Mouse (Mus musculus) testis, postnatal 10 days (tissue): Measurements from ENCODE around the gene Tnc.

Experiments used
- DNase-seq: peaks from one replicate; pipeline ENCODE4 v3.0.0; 2021; ENCODE audit warnings: low spot score

Tnc gene

DNA sequence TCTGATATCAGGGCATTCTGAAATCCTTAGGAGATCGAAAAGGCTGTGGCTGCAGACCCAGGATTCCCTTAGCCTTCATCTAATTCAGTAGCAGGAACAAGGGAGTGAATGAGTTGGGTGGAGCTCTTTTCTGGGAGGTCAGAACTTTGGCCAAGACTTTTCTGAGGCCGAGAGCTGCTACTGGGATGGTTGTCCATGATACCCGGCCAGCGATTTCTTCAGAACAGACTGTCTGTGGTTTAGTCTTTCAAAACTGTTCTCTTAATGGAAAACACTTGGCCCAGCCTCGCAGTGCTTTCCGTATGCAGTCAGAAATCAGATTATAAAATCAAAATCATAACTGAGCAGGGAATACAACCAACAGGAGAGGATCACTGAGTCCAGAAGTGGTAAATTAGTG is 21.2 kb downstream of the Tnc start:
- no peak for DNase-seq

GRCm38 (mm10) chr4:64024041-64024779 is 22.6 kb downstream of the Tnc start:
- DNase-seq = no peak

DNA sequence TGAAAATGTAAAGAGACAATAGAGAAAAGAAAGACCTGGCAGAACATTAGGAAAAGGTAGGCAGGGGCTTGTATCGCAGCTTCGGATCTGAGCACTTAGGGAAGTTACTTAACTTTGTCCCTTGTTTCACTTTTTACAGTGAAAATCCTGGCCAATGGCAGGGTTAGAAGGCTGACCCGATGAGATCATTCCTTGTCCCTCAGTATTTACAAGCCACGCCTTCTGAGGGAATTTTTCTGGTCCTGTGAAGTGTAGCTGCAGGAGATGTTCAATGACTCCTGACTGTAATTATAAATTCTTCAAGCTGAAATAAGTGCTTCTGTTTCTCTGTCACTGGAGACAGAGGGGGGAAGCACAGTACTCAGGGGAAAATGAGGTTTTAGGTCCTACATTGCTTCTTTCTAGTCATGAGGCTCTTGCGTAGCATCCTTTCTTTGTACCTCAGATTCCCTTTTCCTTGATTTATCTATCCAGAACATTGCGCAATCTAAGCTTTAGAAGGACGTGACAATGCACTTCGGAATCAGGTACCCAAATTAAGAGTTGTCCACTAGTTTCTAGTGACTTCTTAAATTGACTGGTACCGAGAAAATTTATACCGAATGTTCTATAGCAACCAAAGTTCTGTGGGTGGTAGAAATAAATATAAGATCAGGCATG is 25.8 kb downstream of the Tnc start:
- DNase-seq = no peak

DNA sequence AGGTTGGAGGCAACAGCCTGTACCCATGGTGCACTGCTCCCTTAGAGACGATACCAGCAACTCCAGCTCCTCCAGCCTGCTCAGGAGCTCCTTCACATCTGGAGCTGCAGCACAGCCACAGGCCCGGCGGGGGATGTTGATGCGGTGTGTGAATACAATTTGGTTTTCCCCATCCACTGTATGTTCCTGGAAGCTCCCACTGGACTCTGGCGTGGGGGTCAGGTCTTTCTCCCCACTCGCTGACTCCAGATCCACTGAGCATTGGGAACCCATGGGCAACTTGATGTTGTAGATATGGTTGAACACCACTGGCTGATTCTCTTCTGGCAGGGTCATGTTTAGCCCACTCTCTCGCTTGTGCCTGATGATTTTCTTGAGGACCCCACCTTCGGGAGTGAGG is 26.7 kb downstream of the Tnc start:
- DNase-seq = no peak

- DNase-seq = no peak
Observed at GRCm38 (mm10) chr4:64011308-64011707, 35.5 kb downstream of the Tnc start.

DNA sequence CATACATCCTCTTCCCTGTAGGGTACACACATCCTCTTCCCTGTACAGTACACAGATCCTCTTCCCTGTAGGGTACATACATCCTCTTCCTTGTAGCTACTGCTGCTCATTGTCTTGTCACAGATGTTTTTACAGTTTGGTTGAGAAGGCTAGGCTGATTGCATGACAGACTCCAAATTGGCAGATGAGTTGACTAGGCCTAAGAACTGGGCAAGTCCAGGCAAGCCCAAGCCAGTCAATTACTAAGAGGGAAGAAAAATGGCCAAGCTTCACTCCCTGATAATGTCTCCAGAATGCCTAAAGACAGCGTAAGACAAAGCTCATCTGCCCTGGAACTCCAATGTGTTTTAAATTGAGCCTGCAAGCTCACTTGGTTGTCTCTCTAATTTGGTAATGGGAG is 36.9 kb downstream of the Tnc start:
- DNase-seq = no peak

DNA sequence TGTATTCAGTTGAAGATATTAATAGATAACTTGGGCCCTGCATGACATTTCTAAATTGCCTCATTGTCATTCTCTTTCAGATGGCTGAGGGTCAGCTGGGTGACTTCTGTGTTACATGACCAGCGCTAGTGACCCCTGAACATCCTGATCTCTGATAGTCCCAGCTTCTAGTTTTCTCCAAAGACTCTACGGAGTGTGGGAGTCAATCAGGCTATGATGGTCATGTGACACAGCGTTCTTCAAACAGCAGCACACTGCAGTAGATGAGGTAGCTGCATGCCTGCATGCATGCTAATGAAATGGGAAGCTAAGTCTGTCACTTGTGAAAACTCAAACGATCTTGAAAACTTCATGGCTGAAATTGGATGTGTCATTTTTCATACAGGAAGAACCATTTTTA is 41.6 kb downstream of the Tnc start:
- DNase-seq = no peak

DNA sequence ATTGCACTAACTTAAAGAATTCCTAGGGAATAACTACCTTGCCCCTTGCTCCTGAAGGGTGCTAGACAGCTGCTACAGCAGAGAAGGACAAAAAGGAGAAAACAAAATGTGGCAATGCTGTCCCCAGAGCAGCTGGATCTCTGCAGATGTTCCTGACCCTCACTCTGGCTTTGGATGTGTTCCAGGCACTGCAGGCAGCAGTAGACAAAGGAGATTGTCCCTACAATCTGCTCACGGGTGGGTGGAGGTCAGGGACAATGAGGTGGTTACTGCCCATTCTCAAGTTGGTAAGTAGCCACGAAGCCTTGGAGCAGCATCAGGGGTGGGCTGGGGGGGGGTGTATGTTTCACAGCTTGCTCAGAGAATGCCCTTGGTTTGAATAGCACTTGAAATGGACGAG is 43.1 kb downstream of the Tnc start:
- no peak for DNase-seq

GRCm38 (mm10) chr4:64002168-64002567 is 44.6 kb downstream of the Tnc start:
- DNase-seq = no peak

- DNase-seq = no peak
Observed at GRCm38 (mm10) chr4:64000788-64001187, 46.0 kb downstream of the Tnc start.

- DNase-seq = no peak
Observed at GRCm38 (mm10) chr4:64000293-64000692, 46.5 kb downstream of the Tnc start.

- no peak for DNase-seq
Observed at GRCm38 (mm10) chr4:63993462-63994113, 53.2 kb downstream of the Tnc start.

- no peak for DNase-seq
Observed at GRCm38 (mm10) chr4:63990216-63990615, 56.6 kb downstream of the Tnc start.

DNA sequence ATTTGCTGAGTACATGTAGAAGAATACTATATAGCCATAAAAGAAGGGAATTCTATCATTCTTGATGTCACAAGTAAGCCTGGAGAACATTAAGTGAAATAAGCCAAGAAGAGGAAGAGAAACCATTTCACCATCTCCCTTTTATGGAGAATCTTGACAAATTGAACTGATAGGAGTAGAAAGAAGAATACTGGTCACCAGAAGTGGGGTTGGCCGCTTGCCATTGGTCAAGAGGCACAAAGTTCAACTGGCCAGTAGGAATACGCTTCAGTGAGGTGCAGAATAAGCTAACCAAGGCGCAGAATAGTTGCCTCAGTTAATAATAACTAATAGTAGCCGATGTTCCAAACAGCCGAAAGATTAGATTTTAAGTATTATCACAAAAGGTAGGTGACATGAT is 58.7 kb downstream of the Tnc start:
- DNase-seq = no peak

- DNase-seq = no peak
Observed at GRCm38 (mm10) chr4:63986576-63986975, 60.2 kb downstream of the Tnc start.

GRCm38 (mm10) chr4:63983098-63983445 is 63.7 kb downstream of the Tnc start:
- no peak for DNase-seq

- DNase-seq = no peak
Observed at GRCm38 (mm10) chr4:63982425-63983097, 64.3 kb downstream of the Tnc start.

- DNase-seq = no peak
Observed at GRCm38 (mm10) chr4:63980211-63980794, 66.5 kb downstream of the Tnc start.

DNA sequence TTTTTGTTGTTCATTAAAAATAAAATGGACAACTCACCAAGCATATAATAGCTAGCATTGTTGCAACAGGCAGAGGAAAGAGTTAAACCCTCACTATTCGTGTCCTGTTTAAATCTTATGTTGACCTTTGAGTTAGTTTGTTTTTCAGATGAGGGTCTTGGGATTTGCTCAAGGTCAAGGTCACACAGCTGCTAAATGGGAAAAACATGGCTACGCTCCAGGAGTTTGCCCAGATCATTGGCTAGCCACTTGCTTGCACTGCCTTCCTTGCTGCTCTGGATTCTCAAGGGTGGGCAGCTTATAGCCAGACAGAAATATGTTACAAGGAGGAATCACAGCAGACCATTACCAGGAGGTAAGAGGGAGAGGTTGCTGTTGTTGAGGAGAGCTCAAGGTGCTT is 67.2 kb downstream of the Tnc start:
- DNase-seq = no peak

GRCm38 (mm10) chr4:63972536-63972935 is 74.3 kb downstream of the Tnc start:
- DNase-seq = no peak

DNA sequence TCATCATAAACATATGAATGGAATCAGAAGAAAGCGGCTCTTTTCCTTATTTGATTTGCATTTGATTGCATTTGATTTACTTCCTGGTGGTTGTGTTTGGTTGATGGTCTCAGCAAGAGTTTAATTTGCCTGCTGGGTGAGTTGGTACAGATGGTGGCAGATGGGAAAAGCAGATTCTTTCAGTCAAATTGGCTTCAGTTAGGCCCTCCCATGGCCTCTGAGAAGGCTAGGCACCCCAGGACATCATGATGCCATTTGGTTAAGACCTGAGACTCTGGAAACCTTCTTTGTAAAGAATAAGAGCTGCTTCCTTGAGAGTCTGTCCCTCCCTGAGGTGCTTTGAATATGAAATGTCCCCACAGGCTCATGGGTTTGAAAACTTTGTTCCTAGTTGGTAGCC is 75.1 kb downstream of the Tnc start:
- no peak for DNase-seq

GRCm38 (mm10) chr4:63970925-63971324 is 75.9 kb downstream of the Tnc start:
- DNase-seq = no peak

DNA sequence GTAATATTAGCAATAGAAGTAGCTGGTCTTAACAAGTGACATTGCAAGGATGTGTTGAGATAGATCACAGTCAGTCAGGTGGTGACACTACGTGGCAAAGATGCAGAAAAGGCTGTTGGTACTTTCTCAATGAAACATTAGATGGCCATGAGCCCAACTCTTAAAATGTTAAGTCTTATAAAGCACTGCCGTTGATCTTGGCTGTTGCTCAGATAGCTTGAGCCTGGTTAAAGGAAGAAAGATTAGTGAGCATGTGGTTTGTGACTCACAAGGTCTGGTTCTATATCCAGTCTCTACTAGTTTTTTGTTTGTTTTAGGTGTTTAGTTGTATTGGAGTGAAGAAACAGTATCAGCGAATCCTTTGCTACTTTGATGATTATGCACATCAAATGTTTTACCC is 76.9 kb downstream of the Tnc start:
- DNase-seq = no peak
